Mouse (Mus musculus): ENCODE results near the gene Bfsp2. TPM values are rescaled to one million over a fixed set of nuclear protein-coding genes. Genes with fewer than 3 reads are reported as not detected.

The Bfsp2 gene
- polyA plus RNA-seq, 1 experiment from 2014 or later, result 4.3 TPM

GRCm38 (mm10) chr9:103480603-103481220 is 492 bp upstream of the Bfsp2 start:
- Histone ChIP-seq H3K27ac (replicated peaks) (no peak overlapping the region), H3K27me3 (no peaks in the 10 kb centered on the region), H3K36me3 (no peaks in the 10 kb centered on the region), H3K4me3 (replicated peaks) (no peak overlapping the region), H3K9me3 (replicated peaks) (no peaks in the 10 kb centered on the region), H3K9ac (no peak overlapping the region), H3K4me2 (replicated peaks) (no peak overlapping the region), H3K4me1 (peaks cover 17% of the 10 kb centered on the region)
- no peak for ATAC-seq (ENCODE audit: insufficient number of reproducible peaks, low FRiP score, low TSS enrichment, low read depth)
- 52% methylated on average over 8 of the region's 8 CpGs for WGBS

- Histone ChIP-seq H3K9me3 (replicated peaks) (no peaks in the 10 kb centered on the region), H3K9ac (no peak overlapping the region), H3K4me1 (peaks cover 17% of the 10 kb centered on the region), H3K4me2 (replicated peaks) (no peak overlapping the region), H3K27ac (replicated peaks) (no peak overlapping the region), H3K36me3 (no peaks in the 10 kb centered on the region), H3K4me3 (replicated peaks) (no peak overlapping the region), H3K27me3 (no peaks in the 10 kb centered on the region)
- 80% methylated on average over 6 of the region's 6 CpGs for WGBS
- no peak for ATAC-seq (ENCODE audit: insufficient number of reproducible peaks, low FRiP score, low TSS enrichment, low read depth)
These were observed 4.8 kb downstream of the Bfsp2 start for GRCm38 (mm10) chr9:103475414-103475813.

- H3K36me3 ChIP-seq, result no peaks in the 10 kb centered on the region
- ATAC-seq (ENCODE audit: insufficient number of reproducible peaks, low FRiP score, low TSS enrichment, low read depth), result no peak
- H3K27ac ChIP-seq (replicated peaks), result peak overlapping the region; percentile 75
- H3K4me1 ChIP-seq, result peaks cover 17% of the 10 kb centered on the region
- 0 out of 2 replicates have a peak overlapping the region, but pooled peaks have one; percentile 4 for H3K4me3 ChIP-seq (replicated peaks)
- H3K9me3 ChIP-seq (replicated peaks), result no peaks in the 10 kb centered on the region
- peak overlapping the region; percentile 39 for H3K4me2 ChIP-seq (replicated peaks)
- H3K9ac ChIP-seq, result no peak overlapping the region
- no peaks in the 10 kb centered on the region for H3K27me3 ChIP-seq
- WGBS, result 6% methylated on average over 13 of the region's 13 CpGs
These were observed 6.1 kb downstream of the Bfsp2 start for GRCm38 (mm10) chr9:103473915-103474688.

- Histone ChIP-seq H3K27ac (replicated peaks) (no peak overlapping the region), H3K4me1 (peaks cover 17% of the 10 kb centered on the region), H3K27me3 (no peaks in the 10 kb centered on the region), H3K9ac (no peak overlapping the region), H3K9me3 (replicated peaks) (no peaks in the 10 kb centered on the region), H3K36me3 (no peaks in the 10 kb centered on the region), H3K4me2 (replicated peaks) (no peak overlapping the region), H3K4me3 (replicated peaks) (no peak overlapping the region)
- WGBS, result 25% methylated on average over 11 of the region's 11 CpGs
- no peak for ATAC-seq (ENCODE audit: insufficient number of reproducible peaks, low FRiP score, low TSS enrichment, low read depth)
These were observed 8.4 kb downstream of the Bfsp2 start for GRCm38 (mm10) chr9:103471784-103472183.

- Histone ChIP-seq H3K4me2 (replicated peaks) (no peak overlapping the region), H3K9me3 (replicated peaks) (no peaks in the 10 kb centered on the region), H3K27me3 (no peaks in the 10 kb centered on the region), H3K9ac (no peak overlapping the region), H3K36me3 (no peaks in the 10 kb centered on the region), H3K4me3 (replicated peaks) (no peak overlapping the region), H3K4me1 (peaks cover 18% of the 10 kb centered on the region), H3K27ac (replicated peaks) (no peak overlapping the region)
- WGBS, result 57% methylated on average over 5 of the region's 5 CpGs
- no peak for ATAC-seq (ENCODE audit: insufficient number of reproducible peaks, low FRiP score, low TSS enrichment, low read depth)
These were observed 10.7 kb downstream of the Bfsp2 start for GRCm38 (mm10) chr9:103469516-103469915.

GRCm38 (mm10) chr9:103468911-103469310 is 11.3 kb downstream of the Bfsp2 start:
- Histone ChIP-seq H3K9ac (no peak overlapping the region), H3K36me3 (no peaks in the 10 kb centered on the region), H3K27me3 (no peaks in the 10 kb centered on the region), H3K4me2 (replicated peaks) (no peak overlapping the region), H3K9me3 (replicated peaks) (no peaks in the 10 kb centered on the region), H3K4me3 (replicated peaks) (no peak overlapping the region), H3K4me1 (peaks cover 12% of the 10 kb centered on the region), H3K27ac (replicated peaks) (no peak overlapping the region)
- 66% methylated on average over 7 of the region's 7 CpGs for WGBS
- no peak for ATAC-seq (ENCODE audit: insufficient number of reproducible peaks, low FRiP score, low TSS enrichment, low read depth)

GRCm38 (mm10) chr9:103465711-103466220 is 14.5 kb downstream of the Bfsp2 start:
- no peaks in the 10 kb centered on the region for H3K9me3 ChIP-seq (replicated peaks)
- H3K4me2 ChIP-seq (replicated peaks), result no peak overlapping the region
- H3K9ac ChIP-seq, result no peak overlapping the region
- ATAC-seq (ENCODE audit: insufficient number of reproducible peaks, low FRiP score, low TSS enrichment, low read depth), result no peak
- WGBS, result 50% methylated on average over 13 of the region's 13 CpGs
- no peak overlapping the region for H3K27ac ChIP-seq (replicated peaks)
- H3K4me1 ChIP-seq, result 0 out of 2 replicates have a peak, but pooled peaks cover 2% of the 10 kb centered on the region
- no peaks in the 10 kb centered on the region for H3K36me3 ChIP-seq
- no peak overlapping the region for H3K4me3 ChIP-seq (replicated peaks)
- no peaks in the 10 kb centered on the region for H3K27me3 ChIP-seq

GRCm38 (mm10) chr9:103465293-103465692 is 14.9 kb downstream of the Bfsp2 start:
- 41% methylated on average over 1 of the region's 1 CpGs for WGBS
- Histone ChIP-seq H3K9ac (no peak overlapping the region), H3K9me3 (replicated peaks) (no peaks in the 10 kb centered on the region), H3K27ac (replicated peaks) (no peak overlapping the region), H3K4me2 (replicated peaks) (no peak overlapping the region), H3K4me1 (0 out of 2 replicates have a peak, but pooled peaks cover 2% of the 10 kb centered on the region), H3K27me3 (no peaks in the 10 kb centered on the region), H3K36me3 (no peaks in the 10 kb centered on the region), H3K4me3 (replicated peaks) (no peak overlapping the region)
- no peak for ATAC-seq (ENCODE audit: insufficient number of reproducible peaks, low FRiP score, low TSS enrichment, low read depth)

GRCm38 (mm10) chr9:103463833-103464232 is 16.4 kb downstream of the Bfsp2 start:
- WGBS, result 65% methylated on average over 6 of the region's 6 CpGs
- no peak for ATAC-seq (ENCODE audit: insufficient number of reproducible peaks, low FRiP score, low TSS enrichment, low read depth)
- Histone ChIP-seq H3K9ac (no peak overlapping the region), H3K4me2 (replicated peaks) (no peak overlapping the region), H3K4me1 (0 out of 2 replicates have a peak, but pooled peaks cover 4% of the 10 kb centered on the region), H3K27me3 (no peaks in the 10 kb centered on the region), H3K36me3 (no peaks in the 10 kb centered on the region), H3K4me3 (replicated peaks) (no peak overlapping the region), H3K27ac (replicated peaks) (no peak overlapping the region), H3K9me3 (replicated peaks) (no peaks in the 10 kb centered on the region)

- Histone ChIP-seq H3K27me3 (no peaks in the 10 kb centered on the region), H3K4me3 (replicated peaks) (no peak overlapping the region), H3K9me3 (replicated peaks) (no peaks in the 10 kb centered on the region), H3K4me1 (0 out of 2 replicates have a peak, but pooled peaks cover 7% of the 10 kb centered on the region), H3K9ac (no peak overlapping the region), H3K36me3 (no peaks in the 10 kb centered on the region), H3K27ac (replicated peaks) (no peak overlapping the region), H3K4me2 (replicated peaks) (no peak overlapping the region)
- WGBS, result 48% methylated on average over 2 of the region's 2 CpGs
- ATAC-seq (ENCODE audit: insufficient number of reproducible peaks, low FRiP score, low TSS enrichment, low read depth), result no peak
These were observed 20.4 kb downstream of the Bfsp2 start for GRCm38 (mm10) chr9:103459839-103460238.

- H3K4me1 ChIP-seq, result 0 out of 2 replicates have a peak, but pooled peaks cover 7% of the 10 kb centered on the region
- H3K9ac ChIP-seq, result no peak overlapping the region
- no peak overlapping the region for H3K27ac ChIP-seq (replicated peaks)
- 96% methylated on average over 1 of the region's 1 CpGs for WGBS
- ATAC-seq (ENCODE audit: insufficient number of reproducible peaks, low FRiP score, low TSS enrichment, low read depth), result no peak
- H3K27me3 ChIP-seq, result no peaks in the 10 kb centered on the region
- no peaks in the 10 kb centered on the region for H3K9me3 ChIP-seq (replicated peaks)
- H3K4me2 ChIP-seq (replicated peaks), result no peak overlapping the region
- H3K36me3 ChIP-seq, result no peaks in the 10 kb centered on the region
- H3K4me3 ChIP-seq (replicated peaks), result no peak overlapping the region
These were observed 20.9 kb downstream of the Bfsp2 start for GRCm38 (mm10) chr9:103459307-103459706.

All from embryonic facial prominence, embryonic 15.5 days (tissue).